Mouse (Mus musculus): ENCODE data around the gene Acoxl.
A peak's percentile ranks its signal among the peaks of the same experiment; 100 is the strongest.

Acoxl gene

GRCm38 (mm10) chr2:127838576-127838975, at the start of gene Acoxl:
Gene Acoxl, plus strand, starts transcription at chr2:127838876.
- DNase-seq (ENCODE audit: low spot score in 2 of 2): no peak

DNA sequence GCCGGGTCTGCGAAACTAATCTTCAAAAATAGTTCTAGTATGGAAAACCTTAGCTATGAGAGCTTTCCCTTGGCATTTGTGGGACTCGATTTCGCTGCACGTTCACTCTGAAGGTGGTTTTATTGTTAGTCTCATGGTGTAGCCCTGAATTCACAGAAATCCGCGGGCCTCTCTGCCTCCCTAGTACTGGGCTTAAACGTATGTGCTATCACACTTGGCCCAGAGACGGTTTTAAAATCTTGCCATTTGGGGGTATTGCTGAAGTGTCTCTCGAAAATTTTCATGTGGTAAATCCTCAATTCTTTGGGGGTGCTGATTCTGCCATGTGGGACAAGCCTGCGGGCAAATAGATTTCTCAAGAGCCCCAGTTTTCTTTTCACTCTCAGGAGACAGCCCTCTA, 49.5 kb upstream of the Acoxl start:
- no peak for DNase-seq (ENCODE audit: low spot score in 2 of 2)

DNA sequence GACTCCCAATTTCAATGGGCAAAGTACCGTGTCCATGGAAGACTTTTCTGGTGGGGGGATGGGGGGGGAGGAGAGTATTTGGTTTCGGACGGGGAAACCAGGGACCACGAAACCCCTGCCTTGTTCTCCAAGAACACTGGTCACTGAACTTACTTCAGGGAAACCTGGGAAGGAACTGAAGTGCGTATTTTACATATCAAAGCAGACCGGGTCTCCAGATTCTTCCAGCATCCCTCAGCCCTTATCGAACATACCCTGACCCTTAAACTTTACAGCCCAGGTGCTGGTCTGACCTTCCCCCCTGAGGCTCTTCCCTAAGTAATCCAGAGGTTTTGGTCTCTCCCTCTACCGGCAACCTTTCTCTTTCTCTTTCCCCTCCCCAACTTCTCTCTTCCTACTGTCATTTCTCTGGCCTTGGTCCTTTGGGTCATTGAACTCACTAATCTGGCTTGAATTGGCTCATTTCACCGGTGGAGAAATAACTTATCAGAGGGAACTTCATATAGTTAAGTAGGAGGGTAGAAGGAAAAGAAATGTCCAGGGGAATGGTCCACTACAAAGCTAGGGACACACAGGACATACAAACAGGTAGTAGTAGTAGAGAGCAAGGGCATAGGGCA, 48.9 kb upstream of the Acoxl start:
- DNase-seq (ENCODE audit: low spot score in 2 of 2): no peak

GRCm38 (mm10) chr2:127791919-127792603, 46.6 kb upstream of the Acoxl start, which contains the start of gene Mtln:
Gene Mtln, minus strand, starts transcription at chr2:127792488.
- DNase-seq (ENCODE audit: low spot score in 2 of 2): peak; percentile 79 to 85

- DNase-seq (ENCODE audit: low spot score in 2 of 2): peak; percentile 89 to 93
Measured at GRCm38 (mm10) chr2:127831401-127832102, 7.1 kb upstream of the Acoxl start, which contains the start of gene Bub1. Gene Bub1, minus strand, starts transcription at chr2:127831865.

DNA sequence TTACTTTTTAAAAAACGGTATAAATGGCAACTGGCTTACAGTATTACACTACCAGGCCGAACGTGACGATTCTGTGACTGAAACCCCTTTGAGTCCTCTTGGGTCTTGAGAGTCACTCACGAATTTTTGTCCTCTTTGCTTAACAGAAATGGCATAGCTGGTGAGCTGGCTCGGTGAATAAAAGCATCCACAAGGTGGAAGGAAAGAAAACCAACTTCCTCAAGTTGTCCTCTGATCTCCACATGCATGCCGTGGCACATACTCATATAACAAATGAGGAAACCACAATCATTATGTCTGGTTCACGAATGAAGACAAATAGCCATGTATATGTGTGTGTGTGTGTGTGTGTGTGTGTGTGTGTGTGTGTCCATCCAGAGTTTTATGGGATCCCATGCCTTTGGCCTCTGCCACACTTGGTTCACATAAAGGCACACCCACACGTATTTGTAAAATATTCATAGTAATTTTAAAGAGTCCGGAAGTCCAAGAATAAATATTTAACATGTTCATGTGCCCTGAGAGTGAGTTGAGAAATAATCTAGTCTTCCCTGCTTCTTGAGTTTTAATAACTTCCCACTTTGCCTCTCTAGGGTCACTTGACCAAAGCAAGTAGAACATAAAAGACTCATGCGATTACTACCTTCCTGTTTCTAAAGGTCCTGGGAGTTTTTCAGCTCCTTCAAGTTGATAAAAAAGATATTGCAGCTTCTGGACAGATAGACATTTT, 6.4 kb upstream of the Acoxl start:
- no peak for DNase-seq (ENCODE audit: low spot score in 2 of 2)

- no peak for DNase-seq (ENCODE audit: low spot score in 2 of 2)
Measured at GRCm38 (mm10) chr2:127832833-127833190, 5.9 kb upstream of the Acoxl start.

DNA sequence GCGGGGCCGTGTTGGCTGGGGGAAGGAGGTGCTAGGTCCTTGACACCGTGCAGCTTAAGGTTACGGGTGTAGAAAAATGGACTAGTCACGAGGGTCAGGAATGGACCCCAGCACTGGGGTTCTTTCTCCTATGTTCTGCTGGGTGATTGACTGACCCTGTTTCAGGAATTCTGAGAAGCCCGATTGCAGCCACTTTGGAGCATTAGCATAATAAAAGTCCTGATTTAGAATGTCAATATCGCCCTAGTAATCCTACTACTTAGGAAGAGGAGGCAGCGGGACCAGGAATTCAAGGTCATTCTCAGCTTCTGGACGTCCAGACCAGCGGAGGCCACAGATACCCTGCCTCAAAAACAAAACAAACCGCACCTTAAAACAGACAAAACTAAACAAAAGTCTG, 749 bp downstream of the Acoxl start:
- DNase-seq (ENCODE audit: low spot score in 2 of 2): no peak

DNA sequence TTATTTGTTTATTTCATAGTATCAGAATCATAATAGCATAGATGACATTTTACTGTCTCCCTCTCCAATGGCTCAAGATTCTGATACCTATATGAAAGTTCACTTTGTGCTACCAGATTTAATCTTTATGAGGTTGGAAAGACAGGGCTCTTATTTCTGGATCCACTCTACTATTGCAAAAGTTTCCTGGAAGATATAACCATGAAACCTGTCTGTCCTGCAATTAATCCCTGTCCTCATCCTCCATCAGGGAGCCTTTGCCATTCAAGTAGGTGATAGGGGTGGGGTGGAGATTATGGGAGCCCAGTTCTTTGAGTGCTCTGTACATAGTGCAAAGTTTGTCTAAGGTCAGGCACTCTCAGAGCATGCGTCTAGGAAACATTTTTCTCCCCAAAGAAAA, 2.7 kb downstream of the Acoxl start:
- DNase-seq (ENCODE audit: low spot score in 2 of 2): no peak

DNA sequence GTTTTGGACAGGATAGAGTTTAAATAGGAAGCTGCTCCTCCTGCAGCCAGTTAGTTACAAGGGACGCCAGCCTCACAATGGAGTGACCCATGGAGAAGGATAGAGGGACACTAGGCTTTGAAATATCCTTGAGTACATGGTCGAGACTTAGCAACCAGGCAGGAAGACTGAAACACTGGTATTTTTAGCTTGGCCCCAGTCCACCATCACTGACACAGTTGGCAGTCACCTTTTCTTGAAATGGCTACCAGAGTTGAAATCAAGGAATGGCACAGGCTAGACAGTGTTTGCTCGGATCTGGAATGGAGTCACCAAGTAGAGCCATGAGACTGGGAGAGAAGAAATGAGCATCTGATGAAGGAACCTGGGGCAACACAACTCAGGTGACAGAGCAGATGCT, 3.7 kb downstream of the Acoxl start:
- DNase-seq (ENCODE audit: low spot score in 2 of 2): no peak

DNA sequence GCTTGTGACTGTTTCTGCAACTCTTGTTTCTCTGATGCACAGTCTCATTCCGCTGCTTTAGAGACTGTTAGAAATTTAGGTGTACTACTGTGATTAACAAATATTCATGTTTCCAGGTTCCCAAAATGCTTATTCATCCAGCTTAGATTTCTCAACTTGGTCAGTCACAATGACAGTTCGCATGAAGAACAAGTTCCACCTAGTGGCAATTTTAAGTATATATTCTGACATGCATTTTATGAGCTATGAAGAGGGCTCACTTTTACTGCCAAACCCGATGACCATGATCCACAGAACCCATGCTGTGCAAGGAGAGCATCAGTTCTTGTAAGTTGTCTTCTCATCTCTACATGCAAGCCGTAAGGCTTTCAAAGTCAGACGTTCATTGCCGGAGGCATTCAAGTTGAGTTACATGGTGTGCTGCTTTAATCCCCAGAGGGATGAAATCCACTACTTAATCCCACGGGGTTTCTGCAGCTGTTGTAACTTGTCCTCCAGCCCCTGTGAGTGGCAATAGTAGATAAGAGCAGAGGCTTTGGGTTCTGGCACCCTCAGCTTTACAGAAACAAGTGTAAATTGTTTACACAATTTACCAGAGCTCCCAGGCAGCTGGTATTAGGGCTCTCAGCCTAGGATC, 6.8 kb downstream of the Acoxl start:
- DNase-seq (ENCODE audit: low spot score in 2 of 2): no peak

DNA sequence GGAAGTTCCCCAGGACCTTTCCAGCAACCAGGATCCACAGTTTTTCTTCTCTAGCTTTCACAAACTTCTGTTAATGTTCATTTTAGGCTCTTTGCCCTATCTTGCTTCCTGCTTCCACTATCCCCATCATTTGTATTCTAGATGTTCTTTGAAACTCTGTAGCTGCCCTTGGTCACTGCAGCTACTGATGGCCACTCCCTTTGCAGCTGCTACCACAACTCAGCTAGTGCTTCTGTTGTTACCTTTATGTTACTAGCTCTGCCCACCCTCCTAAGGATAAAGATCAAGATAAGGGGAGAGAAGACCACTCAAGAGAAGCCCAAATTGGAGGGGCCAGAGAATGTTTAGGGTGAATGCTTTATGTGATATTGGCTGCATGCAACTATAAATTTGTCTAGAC, 7.3 kb downstream of the Acoxl start:
- no peak for DNase-seq (ENCODE audit: low spot score in 2 of 2)

GRCm38 (mm10) chr2:127846571-127846970, 7.9 kb downstream of the Acoxl start:
- no peak for DNase-seq (ENCODE audit: low spot score in 2 of 2)

DNA sequence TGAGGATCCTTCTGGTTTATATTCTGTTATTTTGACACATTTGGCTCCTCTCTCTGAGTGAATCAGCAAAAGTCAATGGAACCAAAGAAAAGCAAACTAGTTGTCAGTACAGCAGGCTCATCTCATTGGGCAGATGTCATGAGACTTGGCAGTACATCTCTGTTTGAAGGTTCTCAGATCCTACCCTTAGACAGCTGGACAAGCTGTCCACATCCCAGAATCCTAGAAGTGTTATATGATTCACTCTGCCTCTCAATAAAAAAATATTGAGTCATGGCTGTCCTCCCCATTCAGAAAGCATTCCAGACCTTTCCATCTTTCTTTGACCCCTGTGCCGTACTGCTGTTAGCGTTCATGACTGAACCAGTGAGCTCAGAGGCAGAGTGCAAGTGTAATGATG, 11.7 kb downstream of the Acoxl start:
- DNase-seq (ENCODE audit: low spot score in 2 of 2): no peak

GRCm38 (mm10) chr2:127854332-127854991, 15.8 kb downstream of the Acoxl start:
- DNase-seq (ENCODE audit: low spot score in 2 of 2): peak; percentile 66 to 67

DNA sequence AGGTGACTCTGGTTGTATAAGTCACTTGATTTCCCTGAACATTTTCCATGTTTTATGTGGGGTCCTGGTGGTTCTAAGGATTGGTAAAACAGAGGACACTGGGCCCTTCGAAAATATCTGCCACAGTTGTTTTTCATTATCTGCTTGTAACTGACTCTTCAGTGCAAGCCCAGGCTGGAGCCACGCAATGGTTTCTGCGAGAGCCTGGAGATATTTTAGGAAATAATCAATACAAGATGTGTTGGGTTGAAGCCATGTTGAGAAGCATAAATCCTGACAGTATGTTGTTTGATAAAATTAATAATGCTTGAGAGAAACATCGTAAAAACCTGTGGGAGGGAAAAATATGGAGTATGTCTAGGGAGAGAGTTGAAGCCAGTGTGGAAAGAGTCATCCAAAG, 25.7 kb downstream of the Acoxl start:
- DNase-seq (ENCODE audit: low spot score in 2 of 2): no peak

GRCm38 (mm10) chr2:127881063-127881462, 42.4 kb downstream of the Acoxl start:
- DNase-seq (ENCODE audit: low spot score in 2 of 2): no peak

DNA sequence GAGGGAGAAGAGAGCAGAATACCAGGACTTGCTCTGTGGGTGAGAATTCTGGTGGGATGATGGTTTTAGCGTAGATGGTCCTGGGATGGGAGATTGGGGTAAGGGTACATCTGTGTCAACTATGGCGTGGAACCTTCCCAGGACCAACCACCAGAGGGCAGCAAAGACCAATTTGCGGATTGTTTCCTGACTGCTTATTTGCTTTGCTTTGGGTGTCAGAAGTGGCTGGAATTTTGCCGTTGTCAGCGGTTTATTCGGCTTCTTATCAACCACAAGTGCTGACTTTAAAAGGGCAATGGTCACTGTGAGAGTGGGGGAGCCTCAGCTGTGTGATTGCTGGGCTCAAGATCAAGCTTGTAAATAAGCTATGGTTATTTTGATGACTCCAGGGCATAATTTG, 50.8 kb downstream of the Acoxl start:
- DNase-seq (ENCODE audit: low spot score in 2 of 2): peak; percentile 73 to 90

GRCm38 (mm10) chr2:127889979-127890378, 51.3 kb downstream of the Acoxl start:
- DNase-seq (ENCODE audit: low spot score in 2 of 2): no peak

GRCm38 (mm10) chr2:127890526-127890925, 51.9 kb downstream of the Acoxl start:
- DNase-seq (ENCODE audit: low spot score in 2 of 2): peak in 1 of 2 experiments; percentile 25

DNA sequence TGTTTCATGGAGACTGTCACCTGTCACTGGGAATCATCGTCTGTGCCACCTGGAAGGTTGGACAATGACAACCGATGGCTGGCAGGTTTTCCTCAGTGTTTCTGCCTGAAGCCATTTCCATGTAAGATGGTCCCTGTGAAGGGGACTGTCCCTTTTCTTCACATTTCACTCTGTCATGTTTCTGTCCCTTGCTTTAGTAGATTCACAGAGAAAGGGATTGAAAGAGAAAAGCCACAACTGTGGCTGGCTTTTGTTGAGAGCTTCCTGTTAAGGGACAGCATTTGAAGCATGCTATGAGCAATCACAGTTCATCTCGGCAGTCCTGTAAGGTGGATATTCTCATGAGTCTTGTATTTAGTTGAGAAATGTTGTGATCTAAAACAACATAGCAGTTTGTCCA, 52.4 kb downstream of the Acoxl start:
- no peak for DNase-seq (ENCODE audit: low spot score in 2 of 2)
